Mouse (Mus musculus): ENCODE results near the gene Pzp.

DNA sequence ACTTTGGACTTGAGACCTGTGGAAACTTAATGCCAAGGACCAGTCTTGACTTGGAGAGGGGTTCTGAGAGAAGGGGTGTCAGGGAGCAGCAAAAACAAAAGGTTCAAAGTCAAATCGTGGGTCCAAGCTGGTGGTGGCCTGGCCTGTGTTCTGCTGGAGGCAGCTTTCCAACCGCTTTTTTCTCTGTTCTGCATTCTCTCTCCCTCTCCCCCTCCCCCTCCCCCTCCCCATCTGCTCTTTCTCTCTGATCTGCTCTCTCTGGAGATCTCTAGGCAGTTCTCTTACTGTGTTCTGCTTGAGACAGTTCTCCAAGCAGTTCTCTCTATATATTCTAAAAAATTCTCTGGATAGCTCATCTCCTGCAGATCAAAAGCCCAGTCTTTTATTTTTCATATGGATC lies 66.2 kb downstream of the Pzp start:
- TF ChIP-seq POLR2A (IDR thresholded peaks at IDR 0.05; ENCODE audit: extremely low read depth, insufficient read depth, low read length) (no peak), CTCF (IDR thresholded peaks at IDR 0.05; ENCODE audit: low read depth, low read length) (no peak)

Measured in liver, adult 2 months (tissue).